Mouse (Mus musculus) inflammation-experienced regulatory T-cells, adult 6 months (primary cell): Measurements from ENCODE around the gene Celf5. TPM values are rescaled to one million over a fixed set of nuclear protein-coding genes. Genes with fewer than 3 reads are reported as not detected.

ENCODE experiments used
- ATAC-seq: one replicate; pipeline ENCODE4 v1.8.0; 2017
- polyA plus RNA-seq, 3 experiments: library from polyadenylated mRNA; unstranded; fragments of 100-300 nt; shearing (Covaris generic); gene quantifications; one replicate each; pipeline ENCODE4 v1.2.1; 2017

Gene Celf5
- 1 to 10 TPM; 1.1 to 1.4 (median 1.2) TPM for polyA plus RNA-seq

GRCm38 (mm10) chr10:81482533-81482889 is at the start of gene Celf5:
Gene Celf5 (minus strand): TSS chr10:81482709.
- ATAC-seq: peak; percentile 72

- ATAC-seq: peak; percentile 71
Measured at GRCm38 (mm10) chr10:81526779-81527178, 44.3 kb upstream of the Celf5 start.

GRCm38 (mm10) chr10:81525017-81525694 is 42.6 kb upstream of the Celf5 start:
- no peak for ATAC-seq

- ATAC-seq: peak; percentile 57
Measured at GRCm38 (mm10) chr10:81524051-81524605, 41.6 kb upstream of the Celf5 start, which contains the start of gene Gna15. Gene Gna15 (minus strand): TSS chr10:81524225.

GRCm38 (mm10) chr10:81523570-81523969 is 41.1 kb upstream of the Celf5 start:
- ATAC-seq: peak; percentile 33

- no peak for ATAC-seq
Measured at GRCm38 (mm10) chr10:81523142-81523541, 40.6 kb upstream of the Celf5 start.

GRCm38 (mm10) chr10:81519978-81520365 is 37.5 kb upstream of the Celf5 start:
- ATAC-seq: no peak

- no peak for ATAC-seq
Measured at GRCm38 (mm10) chr10:81519227-81519977, 36.9 kb upstream of the Celf5 start.

- ATAC-seq: peak; percentile 78
Measured at GRCm38 (mm10) chr10:81518546-81518945, 36.0 kb upstream of the Celf5 start.

- no peak for ATAC-seq
Measured at GRCm38 (mm10) chr10:81517227-81517626, 34.7 kb upstream of the Celf5 start.

GRCm38 (mm10) chr10:81513798-81514197 is 31.3 kb upstream of the Celf5 start:
- ATAC-seq: no peak

GRCm38 (mm10) chr10:81510246-81510810 is 27.8 kb upstream of the Celf5 start:
- peak; percentile 83 for ATAC-seq

- ATAC-seq: peak; percentile 69
Measured at GRCm38 (mm10) chr10:81507691-81508489, 25.4 kb upstream of the Celf5 start.

- no peak for ATAC-seq
Measured at GRCm38 (mm10) chr10:81507095-81507494, 24.6 kb upstream of the Celf5 start.

- no peak for ATAC-seq
Measured at GRCm38 (mm10) chr10:81505016-81505664, 22.6 kb upstream of the Celf5 start.

- ATAC-seq: peak; percentile 34
Measured at GRCm38 (mm10) chr10:81502658-81503057, 20.1 kb upstream of the Celf5 start.

- ATAC-seq: no peak
Measured at GRCm38 (mm10) chr10:81501863-81502262, 19.4 kb upstream of the Celf5 start.

- no peak for ATAC-seq
Measured at GRCm38 (mm10) chr10:81500032-81500431, 17.5 kb upstream of the Celf5 start, which contains the start of gene S1pr4. Gene S1pr4 (minus strand): TSS chr10:81500132.

GRCm38 (mm10) chr10:81499250-81499901 is 16.9 kb upstream of the Celf5 start:
- peak; percentile 55 for ATAC-seq

- ATAC-seq: no peak
Measured at GRCm38 (mm10) chr10:81498316-81499249, 16.1 kb upstream of the Celf5 start.
